Mouse (Mus musculus) myocyte (in vitro differentiated cells): ENCODE results near the gene Dcbld2. TPM values are rescaled to one million over a fixed set of nuclear protein-coding genes. Genes with fewer than 3 reads are reported as not detected.

Experiments used
- H3K27me3 ChIP-seq: one replicate; pipeline ENCODE4 v1.6.1; 2011; ENCODE audit not compliant: control insufficient read depth, insufficient read depth, insufficient read length
- H3K36me3 ChIP-seq: one replicate; pipeline ENCODE4 v1.6.1; 2011; ENCODE audit not compliant: control insufficient read depth, insufficient read depth
- H3K4me2 ChIP-seq: one replicate; pipeline ENCODE4 v1.6.1; 2011; ENCODE audit warnings: low read depth, control low read depth
- H3K4me3 ChIP-seq: one replicate; pipeline ENCODE4 v1.5.1; 2011; ENCODE audit warnings: mild to moderate bottlenecking, control low read depth, moderate library complexity
- H3K79me2 ChIP-seq: one replicate; pipeline ENCODE4 v1.6.1; 2011; ENCODE audit not compliant: control insufficient read depth, insufficient read depth
- H3ac ChIP-seq: one replicate; pipeline ENCODE4 v1.6.1; 2011; ENCODE audit not compliant: control insufficient read depth, insufficient read length
- CEBPB ChIP-seq: IDR thresholded peaks from 2 replicates; pipeline ENCODE4 v1.6.1; 2011; ENCODE audit warnings: mild to moderate bottlenecking, moderate library complexity; ENCODE audit not compliant: poor library complexity, insufficient read depth, severe bottlenecking
- E2F4 ChIP-seq: IDR thresholded peaks from one replicate; pipeline ENCODE4 v1.6.1; 2011; ENCODE audit warnings: mild to moderate bottlenecking, control low read depth, moderate library complexity; ENCODE audit not compliant: insufficient read depth
- MAX ChIP-seq: IDR thresholded peaks from one replicate; pipeline ENCODE4 v1.6.1; 2011; ENCODE audit warnings: low read depth, mild to moderate bottlenecking, control low read depth
- MYOD1 ChIP-seq, 3 experiments: IDR thresholded peaks; one replicate each; pipeline ENCODE4 v1.6.1; 2011; ENCODE audit warnings: control low read depth in 2 of 3, low read depth in 2 of 3, mild to moderate bottlenecking in 2 of 3, moderate library complexity in 1 of 3; ENCODE audit not compliant: insufficient read length in 2 of 3, control insufficient read depth in 1 of 3
- MYOG ChIP-seq, 3 experiments: IDR thresholded peaks; one replicate each; pipeline ENCODE4 v1.6.1; 2011; ENCODE audit warnings: control low read depth in 2 of 3, low read depth in 2 of 3, mild to moderate bottlenecking in 2 of 3; ENCODE audit not compliant: insufficient read length in 2 of 3, control insufficient read depth in 1 of 3, insufficient read depth in 1 of 3
- POLR2A ChIP-seq: IDR thresholded peaks from one replicate; pipeline ENCODE4 v1.6.1; 2011; ENCODE audit warnings: low read depth, mild to moderate bottlenecking, control low read depth, moderate library complexity; ENCODE audit not compliant: insufficient read length
- POLR2AphosphoS2 ChIP-seq: IDR thresholded peaks from one replicate; pipeline ENCODE4 v1.6.1; 2011; ENCODE audit warnings: low read depth, control low read depth; ENCODE audit not compliant: insufficient read length
- REST ChIP-seq: IDR thresholded peaks from one replicate; pipeline ENCODE4 v1.6.1; 2011; ENCODE audit warnings: mild to moderate bottlenecking, control low read depth, moderate library complexity; ENCODE audit not compliant: insufficient read depth, insufficient read length
- SRF ChIP-seq: IDR thresholded peaks from one replicate; pipeline ENCODE4 v1.6.1; 2011; ENCODE audit warnings: low read depth; ENCODE audit not compliant: control insufficient read depth, insufficient read length
- TCF12 ChIP-seq: IDR thresholded peaks from one replicate; pipeline ENCODE4 v1.6.1; 2011; ENCODE audit warnings: mild to moderate bottlenecking, control low read depth; ENCODE audit not compliant: poor library complexity, insufficient read depth, severe bottlenecking
- TCF3 ChIP-seq: IDR thresholded peaks from one replicate; pipeline ENCODE4 v1.6.1; 2011; ENCODE audit warnings: low read depth, control low read depth; ENCODE audit not compliant: insufficient read length
- USF1 ChIP-seq: IDR thresholded peaks from one replicate; pipeline ENCODE4 v1.6.1; 2011; ENCODE audit warnings: low read depth, mild to moderate bottlenecking, control low read depth, moderate library complexity
- polyA plus RNA-seq: library from polyadenylated mRNA; unstranded; fragments of >200 nt; fragmentation: generic; extraction: Trizol; gene quantifications from one replicate; pipeline ENCODE4 v1.2.1, GENCODE M21; 2012; ENCODE audit warnings: missing spikeins

Dcbld2 gene
- polyA plus RNA-seq, 1 experiment, result 10.4 TPM

- Histone ChIP-seq H3K79me2 (peaks cover 48% of the 10 kb centered on the region), H3K4me2 (peak overlapping the region; percentile 86), H3ac (peak overlapping the region; percentile 95), H3K4me3 (peak overlapping the region; percentile 46), H3K27me3 (no peaks in the 10 kb centered on the region), H3K36me3 (no peaks in the 10 kb centered on the region)
- TF ChIP-seq POLR2A, result peak; percentile 98
- TF ChIP-seq POLR2AphosphoS2, result peak; percentile 96
- no peak for TF ChIP-seq TCF12
Measured at GRCm38 (mm10) chr16:58408487-58409281, 441 bp downstream of the Dcbld2 start.

GRCm38 (mm10) chr16:58409825-58410224, 1.6 kb downstream of the Dcbld2 start:
- Histone ChIP-seq H3K4me2 (peak overlapping the region; percentile 86), H3K4me3 (peak overlapping the region; percentile 46), H3K36me3 (no peaks in the 10 kb centered on the region), H3ac (no peak overlapping the region), H3K79me2 (peaks cover 59% of the 10 kb centered on the region), H3K27me3 (no peaks in the 10 kb centered on the region)
- TF ChIP-seq CEBPB (no peak), TCF3 (no peak), TCF12 (no peak), SRF (no peak), POLR2AphosphoS2 (no peak), POLR2A (no peak), REST (no peak), E2F4 (no peak), MYOG (IDR thresholded peaks at IDR 0.05; ENCODE audit: control insufficient read depth in 1 of 3, insufficient read depth in 1 of 3, insufficient read length in 2 of 3, low read depth in 2 of 3) (no peak), MAX (no peak), USF1 (no peak), MYOD1 (IDR thresholded peaks at IDR 0.05; ENCODE audit: control insufficient read depth in 1 of 3, insufficient read length in 2 of 3, low read depth in 2 of 3) (no peak)

- H3K79me2 ChIP-seq, result peaks cover 82% of the 10 kb centered on the region
- H3K4me2 ChIP-seq, result peak overlapping the region; percentile 20
- peaks cover 9% of the 10 kb centered on the region for H3K36me3 ChIP-seq
- no peak overlapping the region for H3ac ChIP-seq
- TF ChIP-seq USF1 (no peak), E2F4 (no peak), CEBPB (no peak)
- H3K27me3 ChIP-seq, result no peaks in the 10 kb centered on the region
- no peak overlapping the region for H3K4me3 ChIP-seq
Measured at GRCm38 (mm10) chr16:58414801-58415200, 6.6 kb downstream of the Dcbld2 start.

DNA sequence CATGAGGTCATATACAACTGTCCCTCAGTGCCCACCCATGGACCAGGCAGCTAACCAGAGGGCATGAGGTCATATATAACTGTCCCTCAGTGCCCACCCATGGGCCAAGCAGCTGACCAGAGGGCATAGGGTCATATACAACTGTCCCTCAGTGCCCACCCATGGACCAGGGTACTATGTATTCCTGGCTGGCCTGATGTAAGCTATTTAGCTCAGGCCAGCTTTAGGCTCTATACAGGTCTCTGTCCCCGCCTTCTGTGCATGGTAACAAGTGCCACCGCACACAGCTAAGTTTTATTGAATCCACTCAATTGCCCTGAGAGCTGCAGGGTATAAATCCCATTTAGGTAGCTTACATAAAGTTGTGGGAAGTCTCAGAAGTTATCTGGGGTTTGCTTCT, 7.3 kb downstream of the Dcbld2 start:
- Histone ChIP-seq H3K27me3 (no peaks in the 10 kb centered on the region), H3K4me3 (no peak overlapping the region)
- no peak for TF ChIP-seq REST
- TF ChIP-seq MYOD1 (IDR thresholded peaks at IDR 0.05; ENCODE audit: control insufficient read depth in 1 of 3, insufficient read length in 2 of 3, low read depth in 2 of 3), result peak in 1 of 3 experiments; percentile 0

DNA sequence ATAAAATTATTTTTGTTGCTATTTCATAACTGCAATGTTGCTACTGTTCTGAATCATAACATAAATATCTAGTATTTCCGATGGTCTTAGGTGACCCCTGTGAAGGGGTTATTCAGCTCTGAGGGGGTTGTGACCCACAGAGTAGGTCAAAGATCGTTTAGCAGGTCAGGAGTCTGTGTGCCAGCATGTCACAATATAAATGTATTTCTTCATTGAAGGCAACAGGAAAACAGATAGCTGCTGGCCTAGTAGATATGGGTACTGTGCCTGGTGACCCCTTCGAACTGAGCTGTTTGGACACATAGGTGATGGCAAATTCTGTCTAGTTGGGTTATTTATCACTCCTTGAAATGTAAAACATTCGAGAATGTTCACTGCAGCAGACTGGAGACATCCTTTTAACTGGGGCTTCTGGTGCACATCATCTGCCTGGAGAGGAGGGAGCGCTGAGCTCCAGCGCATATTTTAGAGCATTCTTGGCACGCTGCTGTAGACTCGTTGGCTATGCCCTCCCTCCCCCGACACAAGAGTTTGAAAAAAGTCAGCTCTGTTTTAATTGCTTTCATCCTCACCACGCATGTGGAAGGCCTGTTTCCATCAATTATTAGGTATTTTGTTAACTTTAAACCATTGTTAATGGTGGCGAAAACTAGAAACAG, 13.6 kb downstream of the Dcbld2 start:
- Histone ChIP-seq H3K4me2 (no peak overlapping the region), H3K36me3 (peaks cover 10% of the 10 kb centered on the region), H3K79me2 (peaks cover 82% of the 10 kb centered on the region), H3K4me3 (no peak overlapping the region), H3ac (no peak overlapping the region), H3K27me3 (no peaks in the 10 kb centered on the region)
- TF ChIP-seq USF1 (no peak), E2F4 (no peak), TCF3 (no peak), MAX (no peak), MYOG (IDR thresholded peaks at IDR 0.05; ENCODE audit: control insufficient read depth in 1 of 3, insufficient read depth in 1 of 3, insufficient read length in 2 of 3, low read depth in 2 of 3) (no peak), CEBPB (no peak), TCF12 (no peak), POLR2A (no peak), SRF (no peak), REST (no peak), MYOD1 (IDR thresholded peaks at IDR 0.05; ENCODE audit: control insufficient read depth in 1 of 3, insufficient read length in 2 of 3, low read depth in 2 of 3) (no peak), POLR2AphosphoS2 (no peak)

More for the DNA sequence above, 7.3 kb downstream of the Dcbld2 start:
- Histone ChIP-seq H3K4me2 (no peak overlapping the region), H3K79me2 (peaks cover 82% of the 10 kb centered on the region), H3K36me3 (peaks cover 9% of the 10 kb centered on the region), H3ac (no peak overlapping the region)
